Mouse (Mus musculus): ENCODE measurements around the gene Thtpa.

Gene Thtpa

GRCm38 (mm10) chr14:55135676-55136075 is 41.1 kb downstream of the Thtpa start:
- no peak for DNase-seq (ENCODE audit: low spot score in 2 of 2)

- DNase-seq (ENCODE audit: low spot score in 2 of 2), result no peak
Measured at GRCm38 (mm10) chr14:55139313-55139712, 44.7 kb downstream of the Thtpa start.

- DNase-seq (ENCODE audit: low spot score in 2 of 2), result no peak
Measured at GRCm38 (mm10) chr14:55146324-55146723, 51.7 kb downstream of the Thtpa start.

- no peak for DNase-seq (ENCODE audit: low spot score in 2 of 2)
Measured at GRCm38 (mm10) chr14:55146829-55147401, 52.3 kb downstream of the Thtpa start.

GRCm38 (mm10) chr14:55148363-55148915 is 53.9 kb downstream of the Thtpa start:
- peak in 1 of 2 experiments; percentile 45 for DNase-seq (ENCODE audit: low spot score in 2 of 2)
